Mouse (Mus musculus): ENCODE results near the gene Usp4.
A peak's percentile ranks its signal among the peaks of the same experiment; 100 is the strongest.
"Not testable (repeated sequence)": the region's sequence is repeated elsewhere in the genome, so short reads cannot be mapped to it uniquely, and the experiment has no call there.

The Usp4 gene

GRCm38 (mm10) chr9:108347540-108348289 is at the start of gene Usp4:
TSS of gene Usp4 (plus strand) at chr9:108347853.
- peak; percentile 96 for DNase-seq (ENCODE audit: low spot score)

GRCm38 (mm10) chr9:108301853-108302252 is 45.8 kb upstream of the Usp4 start:
- no peak for DNase-seq (ENCODE audit: low spot score)

GRCm38 (mm10) chr9:108304716-108305115 is 42.9 kb upstream of the Usp4 start:
- DNase-seq (ENCODE audit: low spot score) = no peak

GRCm38 (mm10) chr9:108305170-108305569 is 42.5 kb upstream of the Usp4 start:
- no peak for DNase-seq (ENCODE audit: low spot score)

GRCm38 (mm10) chr9:108305629-108306520 is 41.8 kb upstream of the Usp4 start, which contains the start of the genes Rhoa and Tcta:
TSS of gene Rhoa (plus strand) at chr9:108306129.
TSS of gene Tcta (minus strand) at chr9:108306160.
- DNase-seq (ENCODE audit: low spot score) = peak; percentile 99

- DNase-seq (ENCODE audit: low spot score) = peak; percentile 84
Measured at GRCm38 (mm10) chr9:108306571-108306980, 41.1 kb upstream of the Usp4 start.

- no peak for DNase-seq (ENCODE audit: low spot score)
Measured at GRCm38 (mm10) chr9:108307021-108307807, 40.4 kb upstream of the Usp4 start.

GRCm38 (mm10) chr9:108308141-108308540 is 39.5 kb upstream of the Usp4 start:
- DNase-seq (ENCODE audit: low spot score) = no peak

- DNase-seq (ENCODE audit: low spot score) = no peak
Measured at GRCm38 (mm10) chr9:108317572-108317971, 30.1 kb upstream of the Usp4 start.

- DNase-seq (ENCODE audit: low spot score) = no peak
Measured at GRCm38 (mm10) chr9:108318462-108318861, 29.2 kb upstream of the Usp4 start.

- DNase-seq (ENCODE audit: low spot score) = not testable (repeated sequence)
Measured at GRCm38 (mm10) chr9:108322054-108322453, 25.6 kb upstream of the Usp4 start.

GRCm38 (mm10) chr9:108324784-108325183 is 22.9 kb upstream of the Usp4 start:
- no peak for DNase-seq (ENCODE audit: low spot score)

GRCm38 (mm10) chr9:108325811-108326210 is 21.8 kb upstream of the Usp4 start:
- DNase-seq (ENCODE audit: low spot score) = no peak

- DNase-seq (ENCODE audit: low spot score) = no peak
Measured at GRCm38 (mm10) chr9:108337848-108338550, 9.7 kb upstream of the Usp4 start.

GRCm38 (mm10) chr9:108338551-108338885 is 9.1 kb upstream of the Usp4 start:
- peak; percentile 53 for DNase-seq (ENCODE audit: low spot score)

- DNase-seq (ENCODE audit: low spot score) = peak; percentile 96
Measured at GRCm38 (mm10) chr9:108338886-108339781, 8.5 kb upstream of the Usp4 start, which contains the start of gene Gpx1. TSS of gene Gpx1 (plus strand) at chr9:108338903.

GRCm38 (mm10) chr9:108339886-108340257 is 7.8 kb upstream of the Usp4 start:
- DNase-seq (ENCODE audit: low spot score) = no peak

- no peak for DNase-seq (ENCODE audit: low spot score)
Measured at GRCm38 (mm10) chr9:108340258-108341138, 7.2 kb upstream of the Usp4 start.

- no peak for DNase-seq (ENCODE audit: low spot score)
Measured at GRCm38 (mm10) chr9:108341139-108341475, 6.5 kb upstream of the Usp4 start.

GRCm38 (mm10) chr9:108341801-108342200 is 5.9 kb upstream of the Usp4 start:
- DNase-seq (ENCODE audit: low spot score) = no peak

Measured in embryo, embryonic 10 days (tissue).